Mouse (Mus musculus): ENCODE measurements at regions not wholly inside any gene's neighbourhood (a gene's known extent, or its start where the extent isn't known, plus 50 kb on each side); places are given as distances from the start of the nearest gene placed in this dataset.
A peak's percentile ranks its signal among the peaks of the same experiment; 100 is the strongest.

- no peaks in the 10 kb centered on the region for H3K27me3 ChIP-seq (ENCODE audit: control insufficient read depth, insufficient read depth, low read length)
- TF ChIP-seq POLR2A (IDR thresholded peaks at IDR 0.05; ENCODE audit: extremely low read depth, insufficient read depth, low read length): no peak
- no peak for TF ChIP-seq CTCF (IDR thresholded peaks at IDR 0.05; ENCODE audit: low read depth, low read length)
- 89% methylated on average over 6 of the region's 6 CpGs for WGBS
- no peak overlapping the region for H3K4me3 ChIP-seq (ENCODE audit: insufficient read depth, low read depth, low read length)
- H3K9ac ChIP-seq (ENCODE audit: low read depth, low read length): no peak overlapping the region
- no peak overlapping the region for H3K27ac ChIP-seq (replicated peaks; ENCODE audit: insufficient read depth, low read depth, low read length)
- H3K79me2 ChIP-seq (ENCODE audit: control insufficient read depth, insufficient read depth, low read length): no peaks in the 10 kb centered on the region
- no peak for DNase-seq (ENCODE audit: extremely low read depth, low read depth, low spot score)
- no peaks in the 10 kb centered on the region for H3K36me3 ChIP-seq (ENCODE audit: control insufficient read depth, insufficient read depth, low read length)
- no peaks in the 10 kb centered on the region for H3K4me1 ChIP-seq (ENCODE audit: control insufficient read depth, insufficient read depth, low read length)
Measured at GRCm38 (mm10) chr8:34485346-34485745, 373.8 kb upstream of the Gm10131 start.

- H3K27ac ChIP-seq (replicated peaks; ENCODE audit: insufficient read depth, low read depth, low read length): no peak overlapping the region
- H3K4me1 ChIP-seq (ENCODE audit: control insufficient read depth, insufficient read depth, low read length): no peaks in the 10 kb centered on the region
- H3K36me3 ChIP-seq (ENCODE audit: control insufficient read depth, insufficient read depth, low read length): no peaks in the 10 kb centered on the region
- no peak overlapping the region for H3K9ac ChIP-seq (ENCODE audit: low read depth, low read length)
- TF ChIP-seq CTCF (IDR thresholded peaks at IDR 0.05; ENCODE audit: low read depth, low read length) (peak; percentile 56), POLR2A (IDR thresholded peaks at IDR 0.05; ENCODE audit: extremely low read depth, insufficient read depth, low read length) (no peak)
- H3K27me3 ChIP-seq (ENCODE audit: control insufficient read depth, insufficient read depth, low read length): no peaks in the 10 kb centered on the region
- WGBS: 72% methylated on average over 6 of the region's 6 CpGs
- H3K79me2 ChIP-seq (ENCODE audit: control insufficient read depth, insufficient read depth, low read length): no peaks in the 10 kb centered on the region
- peak; percentile 54 for DNase-seq (ENCODE audit: extremely low read depth, low read depth, low spot score)
- no peak overlapping the region for H3K4me3 ChIP-seq (ENCODE audit: insufficient read depth, low read depth, low read length)
Measured at GRCm38 (mm10) chr8:34484551-34485335, 373.2 kb upstream of the Gm10131 start.

GRCm38 (mm10) chr8:34483212-34483611 lies 371.7 kb upstream of the Gm10131 start:
- H3K79me2 ChIP-seq (ENCODE audit: control insufficient read depth, insufficient read depth, low read length): no peaks in the 10 kb centered on the region
- 85% methylated on average over 4 of the region's 4 CpGs for WGBS
- no peak for TF ChIP-seq POLR2A (IDR thresholded peaks at IDR 0.05; ENCODE audit: extremely low read depth, insufficient read depth, low read length)
- no peak for TF ChIP-seq CTCF (IDR thresholded peaks at IDR 0.05; ENCODE audit: low read depth, low read length)
- H3K36me3 ChIP-seq (ENCODE audit: control insufficient read depth, insufficient read depth, low read length): no peaks in the 10 kb centered on the region
- DNase-seq (ENCODE audit: extremely low read depth, low read depth, low spot score): no peak
- no peak overlapping the region for H3K4me3 ChIP-seq (ENCODE audit: insufficient read depth, low read depth, low read length)
- H3K4me1 ChIP-seq (ENCODE audit: control insufficient read depth, insufficient read depth, low read length): no peaks in the 10 kb centered on the region
- H3K27ac ChIP-seq (replicated peaks; ENCODE audit: insufficient read depth, low read depth, low read length): no peak overlapping the region
- H3K9ac ChIP-seq (ENCODE audit: low read depth, low read length): no peak overlapping the region
- H3K27me3 ChIP-seq (ENCODE audit: control insufficient read depth, insufficient read depth, low read length): no peaks in the 10 kb centered on the region

GRCm38 (mm10) chr8:34482676-34483075 lies 371.1 kb upstream of the Gm10131 start:
- H3K27me3 ChIP-seq (ENCODE audit: control insufficient read depth, insufficient read depth, low read length): no peaks in the 10 kb centered on the region
- H3K36me3 ChIP-seq (ENCODE audit: control insufficient read depth, insufficient read depth, low read length): no peaks in the 10 kb centered on the region
- H3K79me2 ChIP-seq (ENCODE audit: control insufficient read depth, insufficient read depth, low read length): no peaks in the 10 kb centered on the region
- WGBS: 96% methylated on average over 2 of the region's 2 CpGs
- TF ChIP-seq POLR2A (IDR thresholded peaks at IDR 0.05; ENCODE audit: extremely low read depth, insufficient read depth, low read length): no peak
- H3K9ac ChIP-seq (ENCODE audit: low read depth, low read length): no peak overlapping the region
- H3K4me3 ChIP-seq (ENCODE audit: insufficient read depth, low read depth, low read length): no peak overlapping the region
- H3K4me1 ChIP-seq (ENCODE audit: control insufficient read depth, insufficient read depth, low read length): peaks cover 3% of the 10 kb centered on the region
- no peak overlapping the region for H3K27ac ChIP-seq (replicated peaks; ENCODE audit: insufficient read depth, low read depth, low read length)
- no peak for DNase-seq (ENCODE audit: extremely low read depth, low read depth, low spot score)

- H3K27ac ChIP-seq (replicated peaks; ENCODE audit: insufficient read depth, low read depth, low read length): no peak overlapping the region
- WGBS: 85% methylated on average over 4 of the region's 4 CpGs
Measured at GRCm38 (mm10) chr8:34480496-34480895, 369.0 kb upstream of the Gm10131 start.

GRCm38 (mm10) chr8:34478891-34479290 lies 367.4 kb upstream of the Gm10131 start:
- H3K27me3 ChIP-seq (ENCODE audit: control insufficient read depth, insufficient read depth, low read length): no peaks in the 10 kb centered on the region
- peak; percentile 91 for DNase-seq (ENCODE audit: extremely low read depth, low read depth, low spot score)
- H3K9ac ChIP-seq (ENCODE audit: low read depth, low read length): no peak overlapping the region
- peak overlapping the region; percentile 14; the same call in 1 of the 2 replicates for H3K27ac ChIP-seq (replicated peaks; ENCODE audit: insufficient read depth, low read depth, low read length)
- H3K4me3 ChIP-seq (ENCODE audit: insufficient read depth, low read depth, low read length): no peak overlapping the region
- H3K79me2 ChIP-seq (ENCODE audit: control insufficient read depth, insufficient read depth, low read length): no peaks in the 10 kb centered on the region
- peaks cover 3% of the 10 kb centered on the region for H3K4me1 ChIP-seq (ENCODE audit: control insufficient read depth, insufficient read depth, low read length)
- TF ChIP-seq POLR2A (IDR thresholded peaks at IDR 0.05; ENCODE audit: extremely low read depth, insufficient read depth, low read length) (no peak), CTCF (IDR thresholded peaks at IDR 0.05; ENCODE audit: low read depth, low read length) (no peak)
- WGBS: 26% methylated on average over 3 of the region's 3 CpGs
- no peaks in the 10 kb centered on the region for H3K36me3 ChIP-seq (ENCODE audit: control insufficient read depth, insufficient read depth, low read length)

More at GRCm38 (mm10) chr8:34480496-34480895, 369.0 kb upstream of the Gm10131 start:
- Histone ChIP-seq H3K27me3 (ENCODE audit: control insufficient read depth, insufficient read depth, low read length) (no peaks in the 10 kb centered on the region), H3K36me3 (ENCODE audit: control insufficient read depth, insufficient read depth, low read length) (no peaks in the 10 kb centered on the region), H3K4me3 (ENCODE audit: insufficient read depth, low read depth, low read length) (no peak overlapping the region), H3K4me1 (ENCODE audit: control insufficient read depth, insufficient read depth, low read length) (peaks cover 3% of the 10 kb centered on the region), H3K79me2 (ENCODE audit: control insufficient read depth, insufficient read depth, low read length) (no peaks in the 10 kb centered on the region), H3K9ac (ENCODE audit: low read depth, low read length) (no peak overlapping the region)
- TF ChIP-seq POLR2A (IDR thresholded peaks at IDR 0.05; ENCODE audit: extremely low read depth, insufficient read depth, low read length) (no peak), CTCF (IDR thresholded peaks at IDR 0.05; ENCODE audit: low read depth, low read length) (no peak)
- no peak for DNase-seq (ENCODE audit: extremely low read depth, low read depth, low spot score)
